Mouse (Mus musculus) heart, adult 8-10 months (tissue): ENCODE measurements around the gene Pdgfc. TPM values are rescaled to one million over a fixed set of nuclear protein-coding genes. Genes with fewer than 3 reads are reported as not detected.

Experiments used
- DNase-seq: peaks from one replicate; pipeline ENCODE4 v3.0.0; 2022; ENCODE audit warnings: low spot score
- total RNA-seq, 4 experiments: library from RNA; stranded (reverse); gene quantifications; 2 replicates each; pipeline ENCODE4 v1.2.4; 2022

The Pdgfc gene
- total RNA-seq, result 1 to 10 TPM; 2.0 to 4.5 (median 2.8) TPM

DNA sequence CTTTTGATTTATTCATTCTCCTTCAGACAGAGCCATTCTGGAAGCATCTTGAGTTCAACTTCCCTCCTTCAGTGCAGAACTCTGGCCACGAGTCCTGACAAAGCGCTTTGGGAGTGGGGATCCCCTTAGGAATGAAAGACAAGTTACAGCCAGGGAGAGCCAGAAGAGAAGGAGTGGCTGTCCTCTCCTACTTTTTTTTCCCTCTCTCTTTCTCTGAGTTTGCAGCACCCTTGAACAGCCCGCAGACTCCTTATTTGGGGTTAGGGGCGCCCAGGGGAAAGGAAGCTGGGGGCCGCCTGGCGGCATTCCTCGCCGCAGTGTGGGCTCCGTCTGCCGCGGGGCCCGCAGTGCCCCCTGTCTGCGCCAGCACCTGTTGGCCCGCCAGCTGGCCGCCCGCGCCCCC, at the start of gene Pdgfc:
Pdgfc (plus strand) TSS at position 266 of the 403 bp plus-strand sequence.
- DNase-seq, result no peak

DNA sequence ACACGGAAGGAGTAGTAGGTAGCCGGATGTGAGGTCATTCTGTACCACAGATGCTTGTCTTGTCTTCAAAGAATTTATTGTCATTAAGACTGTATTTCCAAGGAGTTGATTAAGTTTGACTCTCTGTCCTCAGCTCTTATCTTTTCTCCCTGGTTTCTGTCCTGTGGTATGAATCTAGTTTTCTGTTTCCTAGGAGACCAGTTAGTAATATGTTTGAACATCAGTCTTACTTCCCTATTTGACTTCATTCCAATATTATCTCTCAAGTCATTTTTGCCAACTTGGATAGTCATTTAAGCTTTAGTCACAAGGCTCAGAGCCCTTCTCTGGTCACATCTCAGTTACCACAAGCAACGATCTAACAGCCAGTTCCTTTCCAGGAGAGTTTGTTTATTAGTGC, 27.0 kb upstream of the Pdgfc start:
- no peak for DNase-seq

DNA sequence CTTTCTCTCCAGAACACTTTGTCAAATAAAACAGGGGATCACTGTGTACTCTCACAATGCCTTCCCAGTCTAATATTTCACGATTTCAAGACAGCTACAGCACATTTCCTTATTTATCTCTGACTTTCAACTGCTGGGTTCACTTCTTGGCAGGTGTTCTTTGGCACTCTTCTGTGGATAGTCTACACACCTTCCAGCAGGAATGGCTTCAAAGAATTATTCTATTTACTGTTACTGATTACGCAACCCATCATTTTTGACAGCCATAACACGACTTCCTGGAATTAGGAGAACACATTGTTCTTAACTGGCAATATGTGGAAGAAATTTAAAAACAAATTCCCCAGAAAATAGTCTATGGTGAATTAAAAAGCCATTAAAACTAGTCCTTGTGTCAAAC, 26.3 kb upstream of the Pdgfc start:
- no peak for DNase-seq

DNA sequence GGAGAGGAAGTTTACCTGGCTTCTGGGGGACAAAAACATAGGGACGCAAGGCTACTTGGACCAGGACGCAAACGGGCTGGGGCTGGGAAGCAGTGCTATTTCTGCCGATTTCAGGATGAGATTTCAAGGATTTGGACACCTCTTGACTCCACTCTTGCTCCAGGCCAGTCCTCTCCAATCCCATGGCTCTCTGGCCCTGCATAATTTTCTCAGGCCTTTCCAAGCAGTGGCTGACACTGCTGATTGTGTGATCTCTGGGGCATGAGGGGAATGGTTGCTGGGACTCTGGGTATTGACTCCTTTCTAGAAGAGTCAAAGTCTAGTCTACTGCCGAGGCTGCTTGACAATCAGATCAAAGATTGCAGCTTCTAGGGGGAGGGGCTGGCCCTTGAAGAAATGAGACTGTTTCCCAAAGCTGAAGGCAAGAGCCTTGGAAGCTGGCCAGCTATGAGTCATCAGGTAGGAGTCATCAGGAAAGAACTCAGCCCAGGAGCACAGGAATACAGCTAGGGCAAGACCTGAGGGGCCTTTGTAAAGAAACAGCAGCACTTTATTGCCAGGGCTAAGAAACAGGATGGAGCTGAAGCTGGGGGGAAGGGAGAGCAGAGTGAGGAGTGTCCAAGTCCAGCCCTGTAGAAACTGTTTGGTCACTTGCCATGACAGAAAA, 18.7 kb upstream of the Pdgfc start:
- no peak for DNase-seq

DNA sequence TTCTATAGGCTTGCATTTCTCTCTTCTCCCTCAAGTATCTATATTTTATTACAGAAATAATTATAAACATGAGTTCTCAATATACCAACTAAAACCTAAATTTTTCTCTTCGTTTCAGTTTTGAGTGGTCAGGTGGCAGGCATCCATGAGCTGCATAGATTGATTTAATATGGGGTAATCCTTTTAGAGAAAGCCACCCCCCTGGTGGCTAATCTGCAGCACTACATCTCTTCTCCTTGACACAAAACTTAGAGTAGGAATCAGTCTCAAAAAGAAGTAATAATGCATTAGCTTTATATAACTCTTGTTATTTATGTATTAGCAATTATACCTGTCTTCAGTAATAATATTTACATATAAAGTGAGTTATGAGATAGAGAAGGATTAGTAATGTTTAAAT, 16.2 kb upstream of the Pdgfc start:
- DNase-seq, result no peak

DNA sequence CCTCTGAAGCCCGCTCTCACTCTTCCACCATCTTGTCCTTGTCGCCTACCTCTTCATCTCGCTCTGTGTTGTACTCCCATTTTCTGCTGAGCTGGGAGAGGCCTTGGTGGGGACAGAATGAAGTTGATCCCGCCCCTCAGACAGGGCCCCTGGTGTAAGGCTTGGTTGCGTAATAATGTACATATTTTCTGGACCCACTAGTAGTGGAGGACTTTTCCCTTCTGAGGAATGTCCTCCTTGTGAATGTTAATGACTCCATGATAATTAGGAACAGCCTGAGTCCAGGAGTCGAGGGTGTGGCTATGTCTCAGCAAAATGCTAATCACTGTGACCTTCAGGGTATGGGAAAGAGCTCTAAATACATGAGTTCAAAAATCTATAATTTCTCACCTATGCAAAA, 14.4 kb upstream of the Pdgfc start:
- DNase-seq, result no peak

DNA sequence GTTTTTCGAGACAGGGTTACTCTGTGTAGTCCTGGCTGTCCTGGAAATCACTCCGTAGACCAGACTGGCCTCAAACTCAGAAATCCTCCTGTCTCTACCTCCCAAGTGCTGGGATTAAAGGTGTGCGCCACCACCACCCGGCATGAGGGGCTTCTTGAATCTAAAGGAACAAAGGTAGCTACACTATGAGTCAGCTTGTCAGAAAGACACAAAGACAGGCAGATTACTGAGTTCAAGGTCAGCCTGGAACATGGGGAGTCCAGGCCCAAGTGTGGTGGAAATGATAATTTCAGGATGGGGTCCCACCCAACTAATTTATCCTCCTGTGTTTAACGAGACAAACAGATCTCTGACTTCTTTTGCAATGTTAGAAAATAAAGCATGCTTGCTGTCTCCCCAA, 13.9 kb upstream of the Pdgfc start:
- DNase-seq, result no peak

DNA sequence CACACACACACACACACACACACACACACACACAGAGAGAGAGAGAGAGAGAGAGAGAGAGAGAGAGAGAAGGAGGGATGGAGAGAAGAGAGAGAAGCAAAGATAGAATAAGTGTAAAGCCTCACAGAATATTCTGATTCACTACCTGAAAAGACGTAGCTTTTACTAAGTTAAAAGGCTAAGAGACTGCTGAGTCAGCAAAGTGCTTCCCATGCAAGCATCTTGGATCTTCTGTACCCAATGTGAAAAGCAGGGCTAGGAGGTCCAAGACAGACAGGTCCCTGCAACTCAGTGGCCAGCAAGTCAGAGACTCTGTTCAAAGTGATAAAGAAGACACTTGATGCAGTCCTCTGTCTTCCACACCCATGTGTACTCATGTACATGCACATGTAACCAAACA, 13.4 kb upstream of the Pdgfc start:
- DNase-seq, result no peak

DNA sequence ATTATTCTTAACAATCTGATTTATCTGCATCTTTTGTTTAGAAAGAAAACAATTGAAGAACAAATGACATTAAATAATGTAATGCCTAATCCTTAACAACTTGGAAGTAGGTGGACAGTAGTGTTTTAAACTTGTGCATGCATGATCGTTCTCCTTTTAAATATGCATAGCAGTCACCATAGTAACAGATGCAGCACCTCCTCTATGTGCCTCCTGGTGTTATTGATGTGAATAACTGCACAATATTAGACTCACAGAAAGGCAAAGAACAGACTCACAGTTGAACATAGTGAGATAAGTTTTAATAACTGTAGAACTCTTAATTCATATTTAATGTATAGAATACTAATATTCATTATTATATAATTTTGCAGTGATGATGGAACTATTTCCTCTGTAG, 12.6 kb upstream of the Pdgfc start:
- DNase-seq, result no peak

DNA sequence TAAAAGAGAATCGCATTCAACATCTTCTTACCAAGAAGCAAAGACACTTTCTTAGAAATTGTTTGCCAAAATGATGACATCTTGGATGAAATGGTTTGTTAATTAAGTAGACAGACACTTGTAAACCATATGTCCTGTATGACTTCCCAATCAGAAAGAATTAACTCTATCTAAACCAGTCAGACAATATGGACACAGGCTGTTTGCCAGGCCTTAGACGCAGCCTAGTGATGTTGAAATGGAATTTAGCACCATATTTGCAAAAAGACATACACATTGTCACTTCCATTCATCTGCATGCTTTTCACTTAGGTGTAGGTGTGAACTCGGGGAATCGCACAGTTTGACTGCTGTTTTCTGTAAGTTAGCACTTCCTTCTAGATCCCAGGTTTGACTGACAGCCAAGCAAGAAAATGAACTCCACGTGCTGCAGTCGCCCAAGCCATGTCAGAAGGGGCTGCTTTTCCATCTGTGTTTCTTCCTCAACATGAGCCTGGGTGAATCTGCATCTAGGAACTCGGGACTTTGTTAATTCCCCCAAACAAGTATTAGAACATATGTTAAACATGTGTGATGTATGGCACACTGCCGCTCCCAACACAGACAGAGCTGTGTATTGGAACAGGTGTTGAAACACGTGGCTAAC, 10.5 kb upstream of the Pdgfc start:
- DNase-seq, result no peak

DNA sequence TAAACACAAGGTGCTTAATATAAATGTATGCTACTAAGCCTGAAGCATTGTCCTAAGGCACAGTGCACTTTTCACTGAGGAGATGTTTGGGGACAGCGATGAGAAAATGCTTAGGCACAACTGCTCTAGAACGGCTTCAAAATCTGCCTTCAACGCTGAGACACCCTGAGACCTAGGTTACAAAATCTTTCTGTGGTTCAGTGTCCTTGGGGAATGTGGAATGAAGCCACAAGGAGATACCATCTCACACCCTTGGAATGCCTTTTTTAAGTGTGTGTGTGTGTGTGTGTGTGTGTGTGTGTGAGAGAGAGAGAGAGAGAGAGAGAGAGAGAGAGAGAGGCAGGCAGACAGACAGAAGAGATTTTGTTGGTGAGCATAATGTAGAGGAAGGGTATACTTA, 7.9 kb upstream of the Pdgfc start:
- DNase-seq, result no peak

DNA sequence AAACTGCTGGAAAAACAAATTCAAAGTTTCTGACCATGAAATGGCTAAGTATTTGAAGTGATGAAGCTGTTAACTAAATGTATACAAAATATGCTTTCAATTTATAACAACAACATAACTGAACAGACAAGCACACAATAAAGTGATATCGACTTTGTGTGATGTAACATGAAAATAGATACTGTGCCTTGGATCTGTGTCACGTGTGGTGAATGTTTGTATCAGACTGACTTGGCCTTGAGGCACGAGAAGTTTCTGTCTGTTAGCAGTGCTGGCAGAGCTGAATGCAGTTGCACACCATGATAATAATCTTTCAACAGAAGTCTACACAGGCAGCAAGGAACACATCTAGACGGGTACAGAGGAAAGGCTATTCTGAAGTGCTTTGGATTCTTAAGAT, 6.9 kb upstream of the Pdgfc start:
- no peak for DNase-seq

DNA sequence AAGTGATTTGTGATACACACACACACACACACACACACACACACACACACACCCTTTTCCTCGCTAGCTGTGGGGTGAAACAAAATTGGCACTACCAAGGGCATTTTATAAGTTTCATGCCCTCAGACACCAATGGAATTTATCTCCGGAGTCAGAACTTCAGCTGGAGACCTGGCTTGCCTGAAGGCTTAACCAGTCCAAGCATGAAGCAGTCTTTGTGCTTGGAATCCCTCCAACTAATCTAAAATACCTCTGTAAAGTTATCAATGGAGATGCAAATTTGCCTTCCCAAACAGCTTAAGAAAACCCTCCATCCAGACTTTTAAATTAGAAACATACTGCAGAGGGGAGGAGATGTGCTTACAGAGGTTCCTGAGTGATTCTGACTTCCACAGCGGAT, 6.3 kb upstream of the Pdgfc start:
- no peak for DNase-seq

DNA sequence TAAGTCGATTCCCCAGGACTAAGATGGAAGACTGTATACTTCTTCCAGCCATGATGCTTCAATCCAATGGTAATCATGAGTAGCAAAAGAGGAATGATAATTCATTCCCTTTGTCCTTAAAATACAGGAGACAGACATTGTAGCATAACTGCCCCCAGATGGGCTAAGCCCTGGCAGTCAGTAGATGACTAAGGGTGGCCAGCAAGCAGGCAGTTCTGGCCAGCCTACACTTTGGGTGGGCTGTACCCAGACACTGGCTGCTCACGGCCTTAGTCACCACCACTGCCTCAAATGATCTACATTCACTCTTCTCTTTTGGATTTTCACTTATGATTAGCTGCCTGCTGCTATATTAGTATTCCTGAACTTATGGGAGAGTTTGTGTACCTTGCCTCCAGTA, 5.9 kb upstream of the Pdgfc start:
- no peak for DNase-seq

DNA sequence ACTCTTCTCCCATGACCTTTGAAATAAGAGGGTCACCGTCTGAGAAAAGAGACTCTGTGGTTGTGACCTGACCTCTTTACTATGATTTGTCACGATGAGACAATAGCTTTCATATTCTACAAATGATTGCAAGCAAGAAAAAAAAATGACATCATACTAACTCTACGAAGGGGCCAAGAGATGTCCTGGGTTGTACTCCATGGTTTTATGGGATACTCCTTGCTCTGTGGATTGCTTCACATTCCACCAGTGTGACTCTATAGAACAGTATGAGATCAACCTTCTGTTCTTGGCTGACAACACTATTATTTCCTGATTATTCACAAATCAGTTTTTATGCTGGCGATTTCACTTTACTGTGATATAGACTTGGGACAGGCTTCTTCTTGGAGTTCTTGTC, 4.2 kb upstream of the Pdgfc start:
- DNase-seq, result no peak

DNA sequence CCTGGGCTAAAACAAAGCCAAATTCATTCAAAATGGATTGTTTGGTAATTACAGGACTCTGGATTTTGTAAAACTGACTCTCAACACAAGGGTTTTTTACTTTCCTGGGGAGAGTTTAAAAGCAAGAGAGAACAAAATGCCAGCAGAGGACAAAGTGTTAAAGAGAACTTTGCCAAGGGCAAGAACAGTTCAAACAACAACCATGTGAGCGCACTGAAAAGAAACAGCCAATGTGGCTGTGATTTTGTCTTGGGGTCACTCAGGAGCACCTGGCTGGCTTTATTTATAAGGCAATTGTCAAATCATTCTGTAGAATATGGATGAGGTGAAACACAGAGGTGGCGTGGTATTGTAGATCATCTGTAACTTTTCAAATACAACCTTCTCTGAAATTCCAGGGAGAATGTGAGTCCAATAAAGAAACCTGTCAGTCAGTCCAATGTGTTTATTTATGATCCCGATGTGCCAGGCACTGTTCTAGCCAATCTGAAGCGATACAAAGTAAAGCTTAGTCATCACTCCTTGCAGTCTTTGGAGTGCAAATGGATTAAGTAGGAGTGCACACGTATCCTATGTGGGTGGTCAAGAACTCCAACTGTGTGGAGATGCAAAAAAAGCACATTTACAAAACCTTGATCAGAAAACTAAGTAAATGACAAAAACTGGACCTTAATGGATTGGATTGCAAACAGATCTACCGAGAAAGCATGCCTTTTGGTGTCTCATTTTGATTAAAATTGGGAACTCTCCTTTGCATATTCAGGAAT, 1.7 kb upstream of the Pdgfc start:
- no peak for DNase-seq

DNA sequence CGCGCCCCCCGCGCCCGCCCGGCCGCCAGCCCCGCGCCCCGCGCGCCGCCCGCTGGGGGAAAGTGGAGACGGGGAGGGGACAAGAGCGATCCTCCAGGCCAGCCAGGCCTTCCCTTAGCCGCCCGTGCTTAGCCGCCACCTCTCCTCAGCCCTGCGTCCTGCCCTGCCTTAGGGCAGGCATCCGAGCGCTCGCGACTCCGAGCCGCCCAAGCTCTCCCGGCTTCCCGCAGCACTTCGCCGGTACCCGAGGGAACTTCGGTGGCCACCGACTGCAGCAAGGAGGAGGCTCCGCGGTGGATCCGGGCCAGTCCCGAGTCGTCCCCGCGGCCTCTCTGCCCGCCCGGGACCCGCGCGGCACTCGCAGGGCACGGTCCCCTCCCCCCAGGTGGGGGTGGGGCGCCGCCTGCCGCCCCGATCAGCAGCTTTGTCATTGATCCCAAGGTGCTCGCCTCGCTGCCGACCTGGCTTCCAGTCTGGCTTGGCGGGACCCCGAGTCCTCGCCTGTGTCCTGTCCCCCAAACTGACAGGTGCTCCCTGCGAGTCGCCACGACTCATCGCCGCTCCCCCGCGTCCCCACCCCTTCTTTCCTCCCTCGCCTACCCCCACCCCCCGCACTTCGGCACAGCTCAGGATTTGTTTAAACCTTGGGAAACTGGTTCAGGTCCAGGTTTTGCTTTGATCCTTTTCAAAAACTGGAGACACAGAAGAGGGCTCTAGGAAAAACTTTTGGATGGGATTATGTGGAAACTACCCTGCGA, 517 bp downstream of the Pdgfc start:
- DNase-seq, result peak; percentile 11

DNA sequence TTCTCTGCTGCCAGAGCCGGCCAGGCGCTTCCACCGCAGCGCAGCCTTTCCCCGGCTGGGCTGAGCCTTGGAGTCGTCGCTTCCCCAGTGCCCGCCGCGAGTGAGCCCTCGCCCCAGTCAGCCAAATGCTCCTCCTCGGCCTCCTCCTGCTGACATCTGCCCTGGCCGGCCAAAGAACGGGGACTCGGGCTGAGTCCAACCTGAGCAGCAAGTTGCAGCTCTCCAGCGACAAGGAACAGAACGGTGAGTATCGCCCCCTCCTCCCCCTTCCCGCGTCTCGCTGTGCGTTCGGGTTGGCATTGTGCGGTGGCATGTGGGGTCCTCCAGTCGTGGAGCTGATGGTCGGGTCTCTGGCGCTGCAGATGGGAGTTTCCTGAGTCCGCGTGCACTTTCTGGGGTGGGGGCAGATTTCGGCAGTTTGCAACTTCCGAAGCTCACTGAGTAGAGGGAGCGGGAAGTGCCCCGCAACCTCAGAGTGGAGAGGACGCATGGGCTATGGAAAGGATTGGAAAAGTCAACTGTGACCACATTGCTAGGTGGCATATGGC, 1.2 kb downstream of the Pdgfc start:
- DNase-seq, result no peak

DNA sequence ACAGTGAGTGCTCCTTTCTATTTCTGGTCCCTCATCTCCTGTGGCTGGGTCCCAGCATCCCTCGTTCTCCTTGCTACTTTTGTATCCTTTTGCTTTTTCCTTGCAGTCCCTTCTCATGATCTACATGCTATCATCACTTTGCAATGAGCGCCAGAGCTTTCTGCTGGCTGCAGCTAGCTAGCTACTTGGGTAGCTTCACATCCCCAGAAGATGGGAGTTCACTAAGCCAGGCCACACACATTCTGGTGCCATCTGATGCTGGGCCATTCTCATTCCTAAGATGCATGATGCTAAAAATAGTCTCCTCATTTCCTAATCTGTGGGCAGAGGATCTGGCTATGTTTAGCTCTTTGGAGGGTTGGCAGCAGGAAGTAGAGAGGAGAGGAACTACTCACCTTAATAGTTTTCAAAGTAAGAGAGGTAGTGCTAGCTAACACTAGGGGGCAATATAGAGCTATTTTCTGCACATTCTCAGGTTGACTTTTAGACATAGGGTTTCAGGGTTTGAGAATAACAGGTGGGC, 3.0 kb downstream of the Pdgfc start:
- DNase-seq, result peak; percentile 35

DNA sequence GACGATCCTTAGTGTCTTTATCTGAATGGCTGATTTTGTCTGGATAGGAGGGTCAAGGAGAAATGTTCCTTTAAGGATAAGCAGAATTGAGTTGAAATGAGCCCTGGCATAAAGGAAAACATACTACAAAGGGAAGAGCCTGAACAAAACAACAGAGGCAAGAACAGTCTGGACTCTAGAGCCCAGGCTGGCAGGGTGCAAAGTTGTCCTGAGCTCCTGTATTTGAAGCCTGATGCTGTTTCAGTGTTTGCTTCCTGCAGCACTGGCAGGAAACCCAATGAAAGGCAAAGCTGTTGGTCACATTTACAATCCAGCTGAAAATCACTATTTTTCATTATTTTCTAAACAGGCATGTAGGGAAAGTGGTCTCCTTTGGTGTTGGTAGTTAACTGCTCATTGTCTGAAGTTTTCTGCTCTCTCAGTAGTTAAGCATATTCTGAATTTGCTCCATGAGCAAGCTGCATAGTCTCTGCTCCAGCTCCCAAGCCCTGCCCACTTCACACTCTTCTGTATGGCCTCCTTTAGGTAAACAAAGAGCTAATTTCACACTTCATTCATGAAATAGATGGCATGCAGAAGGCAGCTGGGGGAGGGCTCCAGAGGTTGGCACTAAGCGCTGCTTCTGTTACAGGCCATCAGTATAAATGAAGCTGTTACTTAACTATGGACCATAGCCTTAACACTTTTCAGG, 8.6 kb downstream of the Pdgfc start:
- no peak for DNase-seq
